Mouse (Mus musculus) lung, embryonic 14.5 days (tissue): ENCODE data around the gene Traf5. TPM values are rescaled to one million over a fixed set of nuclear protein-coding genes. Genes with fewer than 3 reads are reported as not detected.
A peak's percentile ranks its signal among the peaks of the same experiment; 100 is the strongest.

Experiments used
- ATAC-seq: fragments of 200-750 bp; cut with Nextera tagmentation; 2 replicates; pipeline ENCODE4 v1.8.0; 2017; ENCODE audit warnings: mild to moderate bottlenecking, moderate TSS enrichment, moderate library complexity; ENCODE audit not compliant: insufficient read depth
- DNase-seq: peaks from one replicate; pipeline ENCODE4 v3.0.0-alpha.2; 2015
- H3K27ac ChIP-seq: fragments of 300-500 bp; sonication (generic); 2 replicates; pipeline ENCODE4 v1.5.1; 2014; ENCODE audit warnings: low read depth, mild to moderate bottlenecking, moderate library complexity
- H3K27me3 ChIP-seq: fragments of 300-500 bp; sonication (generic); 2 replicates; pipeline ENCODE4 v1.6.1; 2014; ENCODE audit warnings: low read length, control low read depth; ENCODE audit not compliant: insufficient read depth
- H3K36me3 ChIP-seq: fragments of 300-500 bp; sonication (generic); 2 replicates; pipeline ENCODE4 v1.6.1; 2014; ENCODE audit warnings: control low read depth; ENCODE audit not compliant: insufficient read depth
- H3K4me1 ChIP-seq: fragments of 300-500 bp; sonication (generic); 2 replicates; pipeline ENCODE4 v1.6.1; 2014; ENCODE audit warnings: antibody characterized with exemption, control low read depth; ENCODE audit not compliant: insufficient read depth
- H3K4me2 ChIP-seq: fragments of 300-500 bp; sonication (generic); 2 replicates; pipeline ENCODE4 v1.6.1; 2014; ENCODE audit warnings: mild to moderate bottlenecking
- H3K4me3 ChIP-seq: fragments of 300-500 bp; sonication (generic); 2 replicates; pipeline ENCODE4 v1.5.1; 2014; ENCODE audit warnings: low read depth, low read length
- H3K9ac ChIP-seq: fragments of 300-500 bp; sonication (generic); 2 replicates; pipeline ENCODE4 v1.6.1; 2014
- H3K9me3 ChIP-seq: fragments of 300-500 bp; sonication (generic); 2 replicates; pipeline ENCODE4 v1.6.1; 2016; ENCODE audit warnings: low read depth, low read length, control low read depth
- CTCF ChIP-seq: IDR thresholded peaks from 2 replicates; pipeline ENCODE4 v1.5.1; 2016; ENCODE audit warnings: antibody characterized with exemption, low read depth
- WGBS: fragments of 180-500 bp; shearing (Covaris S2); extraction: QIAGEN DNeasy Blood & Tissue Kit; methylation state at CpG from one replicate; pipeline ENCODE4 v1.1.7; 2014; 5-methylcytosine and 5-hydroxymethylcytosine counted together
- polyA plus RNA-seq: library from polyadenylated mRNA; unstranded; fragments of >200 nt; fragmentation: Nextera tagmentation; extraction: Ambion mirVana; gene quantifications from 2 replicates; pipeline ENCODE4 v1.2.1, GENCODE M21; 2014

Traf5 gene
- polyA plus RNA-seq, 1 experiment from 2014 or later = 20.1 TPM

DNA sequence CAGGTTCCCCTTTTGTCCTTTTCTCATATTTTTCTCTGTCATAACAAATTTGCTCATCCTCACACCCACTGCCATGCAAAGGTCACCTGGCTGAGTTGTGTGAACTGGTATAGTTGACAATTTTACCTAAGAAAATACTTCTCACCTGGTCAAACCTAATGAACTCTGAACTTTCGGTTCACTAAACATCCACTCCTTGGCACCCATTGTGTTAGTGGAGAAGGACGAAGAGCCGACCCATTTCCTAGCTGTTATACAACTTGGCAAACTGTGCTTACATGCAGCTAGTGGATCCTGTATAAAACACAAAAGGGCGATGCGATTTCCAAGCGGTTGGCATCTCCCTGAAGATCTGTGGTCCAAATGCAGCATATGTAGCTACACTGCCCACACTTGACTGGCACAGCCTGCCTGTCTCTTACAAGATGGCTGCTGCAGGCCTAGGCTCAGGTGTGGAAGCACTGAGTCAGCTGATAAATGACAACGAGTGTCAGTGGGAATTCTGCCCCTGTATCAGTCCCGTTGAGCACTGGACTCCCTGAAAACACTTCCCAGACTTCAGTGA, 95.7 kb downstream of the Traf5 start:
- DNase-seq (no peak), ATAC-seq (no peak)
- H3K36me3 ChIP-seq = peaks cover 28% of the 10 kb centered on the region; the same call in 1 of the 2 replicates
- H3K9me3 ChIP-seq = no peaks in the 10 kb centered on the region
- WGBS = 87% methylated on average over 8 of the region's 8 CpGs
- H3K9ac ChIP-seq = no peak overlapping the region
- no peak for TF ChIP-seq CTCF
- no peak overlapping the region for H3K4me3 ChIP-seq
- H3K27ac ChIP-seq = no peak overlapping the region
- no peaks in the 10 kb centered on the region for H3K27me3 ChIP-seq
- H3K4me2 ChIP-seq = no peak overlapping the region
- H3K4me1 ChIP-seq = no peaks in the 10 kb centered on the region

- no peak overlapping the region for H3K4me2 ChIP-seq
- no peaks in the 10 kb centered on the region for H3K4me1 ChIP-seq
- no peaks in the 10 kb centered on the region for H3K9me3 ChIP-seq
- no peaks in the 10 kb centered on the region for H3K27me3 ChIP-seq
- DNase-seq = no peak
- H3K9ac ChIP-seq = no peak overlapping the region
- H3K27ac ChIP-seq = no peak overlapping the region
- no peak overlapping the region for H3K4me3 ChIP-seq
- ATAC-seq = no peak
- 92% methylated on average over 7 of the region's 7 CpGs for WGBS
- H3K36me3 ChIP-seq = peaks cover 28% of the 10 kb centered on the region; the same call in 1 of the 2 replicates
- no peak for TF ChIP-seq CTCF
These were observed 96.4 kb downstream of the Traf5 start for GRCm38 (mm10) chr1:191995916-191996315.

DNA sequence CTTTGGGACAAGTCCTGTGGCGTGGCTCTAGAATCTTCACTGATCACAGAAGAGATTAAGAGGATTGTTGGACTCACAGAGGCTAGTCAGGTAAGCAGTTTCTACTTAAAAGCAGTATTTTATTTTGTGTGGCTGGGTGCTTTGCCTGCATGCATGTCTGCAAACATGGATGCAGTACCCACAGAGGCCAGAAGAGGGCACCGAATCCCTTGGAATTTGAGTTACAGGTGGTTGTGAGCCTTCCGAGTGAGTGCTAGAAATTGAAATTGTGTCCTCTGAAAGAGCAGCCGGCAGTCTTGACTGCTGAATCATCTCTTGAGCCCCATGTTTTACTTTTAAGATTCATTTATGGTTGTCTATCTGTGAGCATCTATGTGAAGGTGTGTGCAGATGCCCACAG, 96.9 kb downstream of the Traf5 start:
- Histone ChIP-seq H3K36me3 (peaks cover 28% of the 10 kb centered on the region; the same call in 1 of the 2 replicates), H3K27ac (no peak overlapping the region), H3K9ac (no peak overlapping the region), H3K4me3 (no peak overlapping the region), H3K4me1 (no peaks in the 10 kb centered on the region), H3K4me2 (no peak overlapping the region), H3K9me3 (no peaks in the 10 kb centered on the region), H3K27me3 (no peaks in the 10 kb centered on the region)
- DNase-seq (peak; percentile 78), ATAC-seq (no peak)
- TF ChIP-seq CTCF = peak; percentile 82
- 70% methylated on average over 4 of the region's 4 CpGs for WGBS

DNA sequence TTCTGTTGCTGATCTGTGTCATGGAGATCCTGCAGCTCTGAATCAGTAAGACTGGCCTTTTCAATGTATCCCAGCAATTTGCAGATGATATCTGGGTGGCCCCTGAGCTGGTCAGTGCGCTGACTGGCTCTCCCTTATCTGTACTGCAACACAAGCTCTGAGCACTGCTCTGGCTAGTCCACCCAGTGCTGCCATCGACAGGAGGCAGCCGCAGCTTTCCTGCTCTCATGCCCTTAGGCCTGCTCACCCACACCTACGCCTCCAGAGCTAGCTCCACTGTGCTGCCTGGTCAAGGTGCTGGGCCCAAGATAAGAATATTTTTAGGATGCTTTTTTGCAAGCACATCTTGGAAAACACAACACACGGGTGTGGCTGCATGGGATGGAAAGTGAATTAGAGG, 97.9 kb downstream of the Traf5 start:
- TF ChIP-seq CTCF = no peak
- Histone ChIP-seq H3K4me3 (no peak overlapping the region), H3K27me3 (no peaks in the 10 kb centered on the region), H3K27ac (no peak overlapping the region), H3K9me3 (no peaks in the 10 kb centered on the region), H3K4me2 (no peak overlapping the region), H3K4me1 (no peaks in the 10 kb centered on the region), H3K9ac (no peak overlapping the region), H3K36me3 (peaks cover 28% of the 10 kb centered on the region; the same call in 1 of the 2 replicates)
- 66% methylated on average over 5 of the region's 5 CpGs for WGBS
- DNase-seq (no peak), ATAC-seq (no peak)

GRCm38 (mm10) chr1:191992040-191992780, 100.1 kb downstream of the Traf5 start:
- Histone ChIP-seq H3K36me3 (peaks cover 9% of the 10 kb centered on the region; the same call in 1 of the 2 replicates), H3K27me3 (no peaks in the 10 kb centered on the region), H3K4me2 (no peak overlapping the region), H3K9ac (no peak overlapping the region), H3K9me3 (no peaks in the 10 kb centered on the region), H3K4me3 (no peak overlapping the region), H3K4me1 (peaks cover 5% of the 10 kb centered on the region; the same call in 1 of the 2 replicates), H3K27ac (no peak overlapping the region)
- ATAC-seq = no peak
- DNase-seq = no peak
- WGBS = 49% methylated on average over 7 of the region's 7 CpGs
- no peak for TF ChIP-seq CTCF

GRCm38 (mm10) chr1:191989994-191990393, 102.4 kb downstream of the Traf5 start:
- peak; percentile 97 for ATAC-seq
- Histone ChIP-seq H3K27ac (peak overlapping the region; percentile 76), H3K9me3 (no peaks in the 10 kb centered on the region), H3K4me1 (peaks cover 5% of the 10 kb centered on the region; the same call in 1 of the 2 replicates), H3K4me3 (peak overlapping the region; percentile 56), H3K36me3 (no peaks in the 10 kb centered on the region), H3K9ac (peak overlapping the region; percentile 66), H3K27me3 (no peaks in the 10 kb centered on the region), H3K4me2 (peak overlapping the region; percentile 76)
- no peak for TF ChIP-seq CTCF
- under 1% methylated on average over 22 of the region's 22 CpGs for WGBS
- peak; percentile 98 for DNase-seq

DNA sequence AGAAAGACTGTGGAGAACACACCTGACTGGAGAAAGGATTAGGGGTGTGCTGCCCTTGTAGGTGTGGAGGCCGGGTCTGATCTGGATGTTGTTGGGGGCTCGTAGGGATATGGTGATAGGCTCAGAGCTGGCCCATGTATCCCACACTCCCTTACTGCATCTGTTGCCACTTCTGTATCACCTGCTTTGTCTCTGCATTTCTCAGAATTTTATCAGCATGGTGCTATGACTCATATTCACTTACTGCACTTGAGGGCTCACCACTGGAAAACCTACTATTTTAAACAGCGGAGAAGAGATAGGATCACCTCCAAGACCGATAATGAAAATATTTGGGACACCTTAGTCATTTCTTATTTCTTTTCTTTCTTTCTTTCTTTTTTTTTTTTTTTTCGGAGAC, 103.3 kb downstream of the Traf5 start:
- H3K27ac ChIP-seq = no peak overlapping the region
- no peaks in the 10 kb centered on the region for H3K36me3 ChIP-seq
- H3K9me3 ChIP-seq = no peaks in the 10 kb centered on the region
- ATAC-seq (peak; percentile 4; the same call in 1 of the 2 replicates), DNase-seq (no peak)
- H3K4me1 ChIP-seq = peaks cover 5% of the 10 kb centered on the region; the same call in 1 of the 2 replicates
- H3K4me2 ChIP-seq = peak overlapping the region; percentile 76
- H3K4me3 ChIP-seq = peak overlapping the region; percentile 56
- 0 out of 2 replicates have a peak, but pooled peaks cover 2% of the 10 kb centered on the region for H3K27me3 ChIP-seq
- TF ChIP-seq CTCF = no peak
- WGBS = 84% methylated on average over 5 of the region's 5 CpGs
- H3K9ac ChIP-seq = no peak overlapping the region
